Mouse (Mus musculus) hindbrain, embryonic 16.5 days (tissue): ENCODE measurements around the gene Olfr699. TPM values are rescaled to one million over a fixed set of nuclear protein-coding genes. Genes with fewer than 3 reads are reported as not detected.

Experiments used
- ATAC-seq: fragments of 200-750 bp; cut with Nextera tagmentation; 2 replicates; pipeline ENCODE4 v1.8.0; 2017; ENCODE audit warnings: moderate TSS enrichment, moderate library complexity
- H3K27ac ChIP-seq: fragments of 300-500 bp; sonication (generic); 2 replicates; pipeline ENCODE4 v1.5.1; 2014; ENCODE audit warnings: low read depth, mild to moderate bottlenecking, control low read depth, low read length, moderate library complexity
- H3K27me3 ChIP-seq: fragments of 300-500 bp; sonication (generic); replicated peaks from 2 replicates; pipeline ENCODE4 v1.6.1; 2014; ENCODE audit warnings: low read length; ENCODE audit not compliant: control insufficient read depth, insufficient read depth
- H3K36me3 ChIP-seq: fragments of 300-500 bp; sonication (generic); 2 replicates; pipeline ENCODE4 v1.6.1; 2014; ENCODE audit warnings: mild to moderate bottlenecking, low read length, moderate library complexity, mixed read lengths; ENCODE audit not compliant: control insufficient read depth, insufficient read depth
- H3K4me1 ChIP-seq: fragments of 300-500 bp; sonication (generic); 2 replicates; pipeline ENCODE4 v1.6.1; 2014; ENCODE audit warnings: low read depth, low read length; ENCODE audit not compliant: control insufficient read depth, insufficient read depth
- H3K4me2 ChIP-seq: fragments of 300-500 bp; sonication (generic); 2 replicates; pipeline ENCODE4 v1.6.1; 2014; ENCODE audit warnings: mild to moderate bottlenecking, low read length, control low read depth, moderate library complexity
- H3K4me3 ChIP-seq: fragments of 300-500 bp; sonication (generic); 2 replicates; pipeline ENCODE4 v1.5.1; 2014; ENCODE audit warnings: mild to moderate bottlenecking, low read length, control low read depth, moderate library complexity
- H3K9ac ChIP-seq: fragments of 300-500 bp; sonication (generic); 2 replicates; pipeline ENCODE4 v1.6.1; 2014; ENCODE audit warnings: low read depth, mild to moderate bottlenecking, control low read depth, low read length, moderate library complexity
- H3K9me3 ChIP-seq: fragments of 300-500 bp; sonication (generic); 2 replicates; pipeline ENCODE4 v1.6.1; 2014; ENCODE audit warnings: mild to moderate bottlenecking, low read length, moderate library complexity; ENCODE audit not compliant: control insufficient read depth
- WGBS: fragments of 180-500 bp; shearing (Covaris S2); extraction: QIAGEN DNeasy Blood & Tissue Kit; methylation state at CpG from one replicate; pipeline ENCODE4 v1.1.7; 2014; 5-methylcytosine and 5-hydroxymethylcytosine counted together
- polyA plus RNA-seq: library from polyadenylated mRNA; unstranded; fragments of >200 nt; fragmentation: Nextera tagmentation; extraction: Ambion mirVana; gene quantifications from 2 replicates; pipeline ENCODE4 v1.2.1, GENCODE M21; 2015

Olfr699 gene
- polyA plus RNA-seq, 1 experiment from 2014 or later: not detected

GRCm38 (mm10) chr7:106745811-106746210 lies 47.2 kb downstream of the Olfr699 start:
- no peaks in the 10 kb centered on the region for H3K9me3 ChIP-seq
- WGBS: 94% methylated on average over 5 of the region's 5 CpGs

GRCm38 (mm10) chr7:106742343-106742742 lies 50.7 kb downstream of the Olfr699 start, which contains the start of gene Olfr697:
TSS of gene Olfr697 (minus strand) at chr7:106742443.
- 86% methylated on average over 1 of the region's 1 CpGs for WGBS
- Histone ChIP-seq H3K36me3 (no peaks in the 10 kb centered on the region), H3K9ac (no peak within 1 kb of the TSS)

More at GRCm38 (mm10) chr7:106745811-106746210, 47.2 kb downstream of the Olfr699 start:
- Histone ChIP-seq H3K27ac (no peak overlapping the region), H3K27me3 (no peaks in the 10 kb centered on the region), H3K4me1 (no peaks in the 10 kb centered on the region), H3K9ac (no peak overlapping the region), H3K4me2 (no peak overlapping the region), H3K4me3 (no peak overlapping the region), H3K36me3 (no peaks in the 10 kb centered on the region)
- ATAC-seq: no peak

More at GRCm38 (mm10) chr7:106742343-106742742, 50.7 kb downstream of the Olfr699 start, which contains the start of gene Olfr697:
- no peak within 1 kb of the TSS for H3K4me2 ChIP-seq
- H3K9me3 ChIP-seq: no peaks in the 10 kb centered on the region
- no peak for ATAC-seq
- no peaks in the 10 kb centered on the region for H3K27me3 ChIP-seq
- H3K27ac ChIP-seq: no peak within 1 kb of the TSS
- no peaks in the 10 kb centered on the region for H3K4me1 ChIP-seq
- no peak within 1 kb of the TSS for H3K4me3 ChIP-seq

Other genes starting within 250 kb of the Olfr699 start
- not detected in 2 replicates for gene Olfr693, start 112.6 kb downstream of the Olfr699 start, polyA plus RNA-seq
- not detected in 2 replicates for gene Olfr694, start 101.4 kb downstream of the Olfr699 start, polyA plus RNA-seq
- not detected in 2 replicates for gene Olfr695, start 76.8 kb downstream of the Olfr699 start, polyA plus RNA-seq
- gene Olfr697, start 50.8 kb downstream of the Olfr699 start, polyA plus RNA-seq: not detected in 2 replicates
- gene Olfr698, start 37.8 kb downstream of the Olfr699 start, polyA plus RNA-seq: not detected in 2 replicates
- gene Olfr700, start 15.6 kb upstream of the Olfr699 start, polyA plus RNA-seq: not detected in 2 replicates
- not detected in 2 replicates for gene Olfr701, start 20.9 kb upstream of the Olfr699 start, polyA plus RNA-seq
- gene Olfr702, start 40.7 kb upstream of the Olfr699 start, polyA plus RNA-seq: not detected in 2 replicates
- gene Olfr703, start 50.2 kb upstream of the Olfr699 start, polyA plus RNA-seq: not detected in 2 replicates
- not detected in 2 replicates for gene Olfr704, start 70.0 kb upstream of the Olfr699 start, polyA plus RNA-seq
- not detected in 2 replicates for gene Olfr705, start 83.7 kb upstream of the Olfr699 start, polyA plus RNA-seq
- gene Olfr706, start 95.0 kb upstream of the Olfr699 start, polyA plus RNA-seq: not detected in 2 replicates
- not detected in 2 replicates for gene Olfr707, start 108.0 kb upstream of the Olfr699 start, polyA plus RNA-seq
- not detected in 2 replicates for gene Olfr1532-ps1, start 114.8 kb upstream of the Olfr699 start, polyA plus RNA-seq
- gene Olfr709-ps1, start 139.0 kb upstream of the Olfr699 start, polyA plus RNA-seq: not detected in 2 replicates
- not detected in 2 replicates for gene Olfr710, start 155.1 kb upstream of the Olfr699 start, polyA plus RNA-seq
- not detected in 2 replicates for gene Olfr6, start 170.7 kb upstream of the Olfr699 start, polyA plus RNA-seq
- not detected in 2 replicates for gene Olfr711, start 182.3 kb upstream of the Olfr699 start, polyA plus RNA-seq
- gene Olfr2, start 212.9 kb upstream of the Olfr699 start, polyA plus RNA-seq: not detected in 2 replicates
- gene Olfr713, start 238.0 kb upstream of the Olfr699 start, polyA plus RNA-seq: not detected in 2 replicates